Mouse (Mus musculus) cerebellum, adult 11 months (tissue): ENCODE data around the gene Arhgef2.
"Not testable (repeated sequence)": the region's sequence is repeated elsewhere in the genome, so short reads cannot be mapped to it uniquely, and the experiment has no call there.

Experiments used
- DNase-seq: peaks from one replicate; pipeline ENCODE4 v3.0.0; 2022

Gene Arhgef2

DNA sequence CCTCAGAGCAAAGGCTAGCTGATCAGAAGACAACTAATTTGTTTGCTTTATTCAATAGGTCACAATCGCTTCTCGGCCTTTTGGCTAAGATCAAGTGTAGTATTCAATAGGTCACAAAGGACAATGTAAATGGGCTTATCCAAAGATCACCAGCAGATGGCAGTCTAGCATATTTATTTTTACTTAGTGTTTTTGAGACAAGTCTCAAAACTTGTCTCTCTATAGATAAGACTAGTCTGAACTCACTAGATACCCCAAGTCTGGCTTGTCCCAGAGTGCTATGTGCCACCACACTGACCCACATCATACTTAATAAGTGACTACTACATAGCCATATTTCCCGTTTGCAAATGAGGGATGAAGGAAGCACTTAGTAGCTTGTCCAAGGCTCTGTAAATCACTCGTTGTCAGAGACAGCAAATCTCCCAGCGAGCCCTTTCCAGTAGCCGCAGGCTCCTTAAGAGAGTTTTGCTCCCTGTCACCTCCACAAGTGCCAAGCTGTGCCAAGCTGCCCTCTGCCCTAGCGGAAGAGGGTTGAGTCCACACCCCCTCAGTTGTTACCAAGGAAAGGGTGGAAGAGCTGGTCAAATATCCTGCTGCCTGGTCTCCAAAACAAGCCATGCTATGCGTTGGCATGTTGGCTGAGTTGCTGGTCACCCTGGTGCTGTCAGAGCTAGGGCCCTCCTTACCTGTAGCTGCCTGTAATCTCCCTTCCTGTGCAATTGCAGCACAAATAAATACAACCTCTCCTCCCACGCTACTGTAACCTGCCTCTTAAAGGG lies 13.6 kb upstream of the Arhgef2 start:
- DNase-seq = no peak

DNA sequence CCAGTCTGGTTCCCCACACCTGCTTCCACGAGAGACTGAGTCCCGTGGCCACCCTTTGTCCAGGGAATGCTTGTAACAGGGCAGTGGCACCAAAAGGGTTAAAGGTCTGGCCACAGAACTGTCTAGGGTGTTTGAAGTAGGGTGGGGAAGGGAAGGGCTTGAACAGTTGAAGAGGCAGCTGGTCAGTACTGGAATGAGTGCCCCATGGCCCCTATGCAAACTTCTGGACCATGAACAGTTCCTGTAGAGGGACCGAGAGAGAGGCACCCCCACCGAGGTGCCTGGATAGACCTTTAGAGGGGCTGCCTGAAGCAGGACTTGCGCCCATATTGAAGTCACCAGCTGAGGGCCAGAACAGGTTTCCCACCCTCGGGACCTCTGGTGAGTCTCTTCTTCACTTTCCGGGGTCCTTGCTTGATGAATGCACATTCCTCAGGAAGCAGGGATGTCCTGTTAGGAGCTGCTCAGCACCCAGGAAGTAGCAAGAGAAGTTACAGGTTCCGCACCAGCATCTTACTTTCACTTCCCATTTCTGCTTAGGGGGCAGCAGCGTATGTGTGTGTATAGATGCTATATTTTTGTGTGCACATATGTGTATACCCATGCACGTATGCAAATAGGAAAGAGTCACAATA lies 12.7 kb upstream of the Arhgef2 start:
- DNase-seq = no peak

DNA sequence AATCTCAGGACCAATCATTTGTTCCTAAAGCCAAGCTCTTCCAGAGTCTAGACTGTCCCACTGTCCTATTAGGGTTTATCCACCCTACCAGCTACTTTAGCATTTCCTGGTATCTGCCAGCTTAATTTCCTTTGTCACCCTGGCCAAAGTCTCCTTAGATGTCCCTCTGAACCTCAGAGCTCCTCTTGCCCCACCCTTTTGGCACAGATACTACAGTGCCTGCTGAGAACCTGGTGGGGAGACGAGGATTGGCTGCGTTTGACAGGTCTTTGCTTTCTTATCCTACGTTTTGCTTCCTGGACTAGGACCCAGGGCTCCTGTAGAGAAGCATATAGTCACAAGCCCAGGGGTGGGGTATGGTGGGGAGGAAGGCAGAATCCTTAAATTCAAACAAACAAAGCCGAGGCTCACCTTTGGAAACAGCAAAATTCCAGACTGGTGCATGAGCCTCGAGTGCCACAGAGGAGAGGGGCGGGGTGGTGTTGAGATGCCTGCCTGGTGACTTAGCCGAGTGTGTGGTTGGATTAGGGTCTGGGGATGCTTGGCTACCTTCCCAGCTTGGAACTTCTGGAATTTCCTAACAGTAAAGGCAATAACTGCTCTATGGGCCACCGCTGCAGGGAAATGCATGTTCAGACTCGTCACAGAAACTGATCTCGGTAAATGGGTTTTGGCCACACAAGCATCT lies 11.7 kb upstream of the Arhgef2 start:
- no peak for DNase-seq

DNA sequence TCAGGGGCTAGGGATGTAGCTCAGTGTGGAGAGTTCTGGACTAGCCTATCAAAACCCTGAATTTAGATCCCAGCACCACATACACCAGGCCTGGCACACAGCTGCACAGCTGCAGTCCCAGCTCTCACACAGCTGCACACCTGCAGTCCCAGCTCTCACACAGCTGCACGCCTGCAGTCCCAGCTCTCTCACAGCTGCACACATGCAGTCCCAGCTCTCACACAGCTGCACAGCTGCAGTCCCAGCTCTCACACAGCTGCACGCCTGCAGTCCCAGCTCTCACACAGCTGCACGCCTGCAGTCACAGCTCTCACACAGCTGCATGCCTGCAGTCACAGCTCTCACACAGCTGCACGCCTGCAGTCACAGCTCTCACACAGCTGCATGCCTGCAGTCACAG lies 9.2 kb upstream of the Arhgef2 start:
- DNase-seq = not testable (repeated sequence)

DNA sequence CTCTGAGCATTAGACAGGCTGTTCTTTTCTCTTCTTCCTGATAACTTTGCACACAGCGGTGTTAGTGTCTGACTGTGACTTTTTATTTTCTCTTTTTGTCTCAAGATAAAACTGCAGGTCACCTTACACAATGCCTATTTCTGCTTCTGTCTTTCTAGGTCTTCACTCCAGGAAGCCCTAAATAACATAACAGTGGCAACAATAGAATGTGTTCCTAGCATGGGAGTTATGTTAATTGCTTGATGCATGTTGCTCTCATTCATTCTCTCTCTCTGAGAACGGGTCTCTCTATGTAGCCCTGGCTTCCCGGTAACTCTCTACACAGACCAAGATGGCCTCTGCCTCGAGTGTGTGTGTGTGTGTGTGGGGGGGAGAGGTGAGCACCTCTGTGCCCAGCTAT lies 3.3 kb upstream of the Arhgef2 start:
- no peak for DNase-seq

DNA sequence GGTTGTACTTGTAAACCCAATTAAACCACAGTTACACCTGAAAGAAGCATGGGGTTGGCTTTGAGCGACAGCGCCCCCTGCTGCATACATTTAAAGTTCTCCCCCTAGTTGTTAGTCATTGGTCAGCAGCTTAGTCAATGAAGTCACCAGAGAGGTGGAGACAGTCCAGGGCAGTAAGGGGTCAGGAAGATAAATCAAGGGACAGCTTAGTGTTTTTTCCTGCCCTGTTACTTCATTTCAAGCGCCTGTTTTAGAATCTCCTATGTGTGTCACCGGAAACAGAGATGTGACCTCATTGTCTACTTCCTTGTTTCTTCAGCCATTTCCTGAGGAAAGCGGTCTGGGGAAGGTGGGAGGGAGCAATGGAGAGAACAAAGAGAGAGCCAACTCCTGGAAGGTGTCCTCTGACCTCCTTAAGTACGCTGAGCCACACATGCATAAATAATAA lies 2.0 kb upstream of the Arhgef2 start:
- peak; percentile 46 for DNase-seq

DNA sequence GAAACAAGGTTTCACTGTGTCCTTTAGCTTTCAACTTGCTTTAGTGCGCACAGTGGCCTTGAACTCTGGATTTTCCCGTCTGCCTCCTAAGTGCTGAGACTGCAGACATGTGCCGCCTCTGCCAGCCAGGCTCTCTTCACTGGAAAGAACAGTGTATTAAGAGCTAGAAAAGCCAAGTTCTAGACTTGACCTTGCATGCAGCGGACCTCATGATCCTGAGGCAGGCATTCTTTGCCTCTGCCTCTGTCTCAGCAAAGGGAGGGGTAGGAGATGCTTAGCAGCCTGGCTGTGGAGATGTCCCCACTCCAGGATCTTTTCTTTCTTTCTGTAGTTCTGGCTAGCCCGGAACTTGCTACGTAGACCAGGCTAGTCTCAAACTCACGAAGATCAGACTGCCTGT lies 903 bp upstream of the Arhgef2 start:
- no peak for DNase-seq

DNA sequence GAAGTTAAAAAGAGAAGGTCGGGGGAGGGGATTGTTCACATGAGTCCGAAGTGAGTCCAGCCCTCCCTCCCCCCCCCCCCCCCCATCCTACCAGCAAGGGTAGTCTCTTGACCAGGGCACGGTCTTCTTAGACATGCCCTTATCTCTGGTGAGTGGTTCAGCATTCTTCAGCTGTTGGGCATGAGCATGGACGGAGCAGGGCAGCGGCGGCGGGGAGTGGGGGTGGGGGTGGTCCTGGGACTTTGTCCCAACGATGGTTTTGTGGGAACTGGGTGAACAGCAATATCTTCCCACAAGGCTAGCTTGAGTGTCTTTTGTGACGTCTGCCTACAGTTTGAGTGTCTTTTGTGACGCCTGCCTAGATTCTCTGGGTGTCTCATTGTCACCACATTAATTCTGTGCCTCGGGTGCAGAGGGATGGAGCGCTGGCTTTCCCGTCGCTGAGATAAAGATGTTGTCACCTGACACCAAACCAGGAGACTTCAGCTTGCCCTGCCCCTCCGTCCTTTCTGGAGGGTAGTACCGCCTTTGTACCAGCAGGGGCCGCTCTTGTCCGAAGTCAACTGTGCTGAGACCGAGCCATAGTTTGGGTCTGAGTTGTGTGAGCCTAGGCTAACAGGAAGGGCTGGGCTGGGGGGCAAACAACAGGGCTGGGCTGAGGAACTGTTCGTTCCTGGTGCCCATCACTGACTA lies 1.4 kb downstream of the Arhgef2 start:
- peak; percentile 90 for DNase-seq

DNA sequence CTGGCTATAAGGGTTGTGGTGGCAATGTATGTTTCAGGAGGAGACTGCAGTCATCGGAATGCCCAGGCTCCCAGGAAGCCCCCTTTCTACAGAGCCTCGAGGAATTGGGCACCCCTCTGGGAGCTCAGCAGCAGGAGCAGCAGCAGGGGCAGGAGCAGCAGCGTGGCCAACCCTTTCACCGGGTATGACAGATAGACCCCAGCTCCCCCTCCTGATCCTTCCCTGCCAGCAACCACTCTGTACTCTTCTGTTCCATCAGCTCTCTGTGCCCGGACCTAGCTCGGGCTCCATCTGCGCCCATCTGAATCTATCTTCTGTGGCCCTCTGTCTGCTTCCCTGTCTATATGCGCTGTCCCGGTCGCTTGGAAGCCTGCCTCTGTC lies 2.0 kb downstream of the Arhgef2 start:
- no peak for DNase-seq

DNA sequence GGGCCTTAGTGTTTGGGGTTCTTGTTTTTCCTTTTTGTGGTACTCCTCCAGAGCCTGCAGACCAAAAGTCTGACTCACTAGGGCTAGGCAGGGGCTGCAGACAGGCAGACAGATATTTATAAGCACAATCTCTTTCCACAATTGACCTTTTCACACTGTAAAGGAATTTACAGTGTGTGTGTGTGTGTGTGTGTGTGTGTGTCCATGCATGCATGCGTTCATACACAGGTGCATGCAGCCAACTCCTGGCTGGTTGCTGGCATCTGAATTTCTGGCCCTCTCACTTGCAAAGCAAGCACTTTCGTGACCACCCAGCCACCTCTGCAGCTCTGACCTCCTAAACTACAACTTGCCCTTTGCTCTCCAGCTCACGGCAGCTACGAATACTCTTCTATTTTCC lies 3.3 kb downstream of the Arhgef2 start:
- no peak for DNase-seq

DNA sequence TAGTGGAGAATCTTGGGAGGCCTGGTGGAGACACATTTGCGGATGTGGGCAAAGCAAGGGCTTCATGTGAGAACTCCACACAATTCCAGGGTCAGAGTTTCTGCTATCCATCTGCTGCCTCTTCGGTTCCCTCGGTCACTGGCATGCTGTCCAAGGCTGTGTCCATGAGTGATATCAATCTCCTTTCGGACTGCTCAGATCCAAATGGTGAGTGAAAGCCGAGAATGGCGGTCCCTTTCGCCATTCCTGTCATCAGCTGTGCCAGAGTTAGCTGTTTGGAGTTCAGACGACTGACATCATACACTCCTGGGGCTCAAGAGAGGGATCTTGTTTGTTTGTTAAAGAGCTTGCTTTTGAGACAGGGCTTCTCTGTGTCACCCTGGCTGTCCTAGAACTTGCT lies 8.7 kb downstream of the Arhgef2 start:
- no peak for DNase-seq

DNA sequence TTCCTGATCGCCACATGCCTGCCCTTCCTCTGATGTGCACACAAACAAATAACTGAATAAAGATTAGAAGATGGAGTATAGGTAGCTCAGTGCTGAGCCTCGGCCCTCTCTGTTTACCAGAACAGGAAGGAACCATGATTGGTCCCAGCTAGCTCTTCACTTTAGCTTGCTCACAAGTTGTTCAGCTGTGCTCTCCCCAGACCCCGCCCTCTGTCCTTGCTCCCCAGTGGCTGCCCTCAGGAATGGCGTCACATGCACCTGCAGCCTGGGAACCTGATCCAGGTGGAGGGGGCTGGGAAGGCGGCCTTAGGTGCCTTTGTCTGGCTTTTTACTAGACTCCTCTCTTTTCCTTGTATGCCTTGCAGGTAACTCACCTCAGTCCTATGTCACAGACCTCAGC lies 9.4 kb downstream of the Arhgef2 start:
- no peak for DNase-seq

DNA sequence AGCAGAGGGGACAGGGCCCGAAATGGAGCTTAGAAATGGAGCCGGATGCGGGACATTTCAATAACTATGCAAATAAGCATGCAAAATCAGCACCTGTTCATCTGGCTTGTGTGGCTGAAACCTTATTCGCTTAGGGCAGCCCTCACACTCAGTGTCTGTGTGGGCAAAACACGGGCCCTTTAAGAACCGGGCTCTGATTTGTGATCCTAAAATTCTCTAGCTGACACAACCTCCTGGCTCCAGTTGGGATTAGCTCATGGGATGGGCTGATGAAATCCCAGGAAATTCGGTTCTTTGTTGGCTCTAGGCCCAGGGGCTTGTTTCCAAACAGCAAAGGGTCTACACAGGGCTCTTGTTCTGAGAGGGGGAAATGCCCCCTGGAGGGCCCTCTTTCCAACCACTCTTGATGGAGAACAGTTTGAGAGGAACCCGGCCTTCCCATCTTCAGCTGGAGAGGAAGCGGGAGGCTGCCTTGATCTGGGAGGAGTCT lies 10.2 kb downstream of the Arhgef2 start:
- peak; percentile 66 for DNase-seq

DNA sequence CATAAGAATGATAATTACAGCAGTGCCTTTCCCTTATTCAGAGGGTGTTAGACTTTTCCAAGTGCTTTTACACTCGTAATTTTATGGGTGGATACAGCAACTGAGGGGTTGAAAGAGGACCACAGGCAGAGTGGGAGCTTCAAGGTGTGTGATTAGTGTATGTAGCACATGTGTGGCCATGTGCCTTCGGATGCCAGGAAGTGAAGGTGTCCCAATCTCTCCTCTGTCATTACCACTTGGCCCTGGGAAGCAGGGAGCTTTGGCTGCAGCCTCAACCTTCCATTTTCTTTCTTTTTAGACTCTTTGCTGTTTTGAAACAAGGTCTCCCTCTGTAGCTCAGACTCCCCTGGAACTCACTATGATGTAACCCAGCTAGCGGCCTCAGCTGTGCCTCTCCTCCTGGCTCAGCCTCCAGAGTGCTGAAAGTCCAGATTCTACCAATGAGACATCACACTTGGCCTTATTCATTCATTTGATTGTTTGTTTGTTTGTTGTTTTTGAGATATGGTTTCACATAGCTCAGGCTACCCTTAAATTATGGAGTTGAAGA lies 11.3 kb downstream of the Arhgef2 start:
- DNase-seq = no peak

DNA sequence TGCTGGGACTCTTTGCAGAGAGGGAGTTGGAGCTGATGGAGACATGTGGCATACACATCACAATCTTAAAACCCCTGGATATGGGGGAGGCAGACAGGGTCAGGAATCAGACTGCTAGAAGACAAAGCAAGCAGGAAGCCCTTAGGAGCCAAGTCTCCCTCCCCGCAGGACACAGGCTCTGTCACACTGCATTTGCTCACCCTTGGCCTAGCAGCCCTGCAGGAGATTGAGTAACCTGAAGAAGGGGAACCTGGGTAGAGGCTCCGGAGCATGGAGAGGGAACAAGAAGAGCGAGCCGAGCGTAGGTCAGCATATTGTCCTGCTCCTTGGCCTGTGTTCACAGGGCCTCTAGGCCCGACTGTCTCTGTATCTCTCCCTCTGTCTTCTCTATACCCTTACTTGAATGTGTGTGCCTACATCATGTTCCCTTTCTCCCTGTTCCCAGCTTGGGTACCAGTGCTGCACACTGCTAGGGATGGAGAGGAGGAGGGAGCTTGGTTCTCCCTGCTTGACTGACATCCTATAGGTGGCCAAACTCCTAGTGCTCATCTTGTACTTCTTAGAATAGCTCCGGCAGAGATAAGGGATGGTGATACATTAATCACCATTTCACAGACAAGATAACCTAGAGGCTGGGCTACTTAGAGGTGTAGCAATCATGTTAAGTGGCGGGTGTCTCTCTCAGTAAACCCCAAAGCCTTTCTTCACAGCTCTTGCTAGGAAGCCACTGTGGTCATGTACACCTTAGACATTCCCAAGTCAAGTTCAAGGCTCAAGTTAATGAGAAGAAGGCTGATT lies 12.5 kb downstream of the Arhgef2 start:
- no peak for DNase-seq

DNA sequence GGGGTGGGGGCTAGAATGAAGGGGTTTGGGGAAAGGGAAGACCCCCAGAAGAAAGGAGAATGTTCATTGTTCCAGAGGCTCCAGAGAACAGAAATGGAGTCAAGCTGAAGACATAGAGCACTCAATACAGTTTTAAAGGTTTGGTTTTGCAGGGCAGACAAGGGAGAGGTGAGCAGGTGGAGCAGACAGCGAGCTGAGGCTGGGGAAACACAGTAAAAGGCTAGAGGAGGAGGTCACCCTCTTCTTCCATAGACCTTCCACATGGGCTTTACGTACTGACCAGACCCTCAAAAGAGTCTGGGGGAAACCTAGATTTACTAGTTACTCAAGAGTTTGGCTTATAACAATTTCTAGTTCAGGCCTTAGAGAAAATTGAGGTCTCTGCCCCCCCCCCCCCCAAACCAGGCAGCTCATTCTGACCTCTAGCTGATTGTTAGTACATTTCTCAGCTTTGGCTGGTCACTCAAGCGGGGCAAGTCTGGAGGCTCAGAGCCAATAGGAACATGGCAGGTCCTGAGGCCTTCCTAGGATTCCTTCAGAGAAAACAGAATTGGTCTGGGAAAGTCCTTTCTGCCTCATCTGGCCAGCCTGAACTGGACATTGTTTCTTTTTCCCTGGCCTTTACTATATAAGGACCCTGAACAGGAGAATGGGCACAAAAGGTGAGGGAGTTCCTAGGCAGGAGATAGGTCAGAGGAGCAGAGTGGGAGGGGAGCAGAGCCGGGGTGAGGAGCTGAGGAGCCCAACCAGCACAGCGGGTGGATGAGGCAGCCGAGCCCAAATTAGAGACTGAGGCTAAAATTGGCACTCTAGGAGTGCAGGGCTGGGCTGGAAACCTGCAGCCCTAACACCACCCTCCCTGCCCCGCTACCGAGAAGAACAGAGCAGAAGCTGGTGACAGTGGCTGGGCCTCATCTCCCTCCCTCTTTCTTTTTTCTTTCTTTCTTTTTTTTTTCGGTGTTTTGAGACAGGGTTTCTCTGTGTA lies 13.6 kb downstream of the Arhgef2 start:
- DNase-seq = no peak

DNA sequence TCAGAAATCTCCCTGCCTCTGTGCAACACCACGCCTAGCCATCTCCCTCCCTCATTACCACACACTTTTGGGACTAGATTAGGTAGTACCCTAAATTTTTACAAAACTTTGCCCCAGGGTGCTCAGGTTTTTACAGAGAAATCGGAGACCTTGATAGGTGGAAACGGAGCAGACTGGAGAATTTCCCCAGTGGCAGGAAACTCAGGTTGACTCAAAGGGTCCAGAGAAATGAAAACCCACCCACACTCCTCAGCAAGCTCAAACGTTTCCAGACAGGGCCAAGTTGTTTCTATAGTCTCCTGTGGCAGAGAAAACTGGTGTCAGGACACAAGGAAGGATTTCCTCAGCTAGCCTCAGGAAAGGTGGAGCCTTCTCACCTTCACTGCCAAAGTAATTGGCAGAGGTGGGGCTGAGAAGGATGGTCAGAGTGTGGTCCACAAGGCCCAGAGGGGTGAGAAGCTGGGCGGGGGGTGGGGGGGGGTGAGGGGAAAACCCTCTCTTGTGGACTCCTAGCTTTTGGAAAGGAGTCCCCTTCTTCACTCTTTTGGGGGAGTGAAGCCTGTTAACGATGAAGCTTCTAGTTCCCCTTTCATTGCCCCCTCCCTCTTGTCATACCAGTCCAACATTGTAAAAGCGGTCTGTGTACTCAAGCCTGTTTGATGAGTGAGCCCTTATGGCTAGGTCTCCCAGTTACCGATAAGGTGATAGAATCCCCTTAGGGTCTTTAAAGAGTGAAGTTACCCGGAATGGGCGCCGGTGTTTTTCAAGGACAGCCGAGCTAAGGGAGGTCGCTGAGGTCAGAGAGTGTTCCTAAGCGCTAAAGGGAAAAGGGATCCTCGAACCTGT lies 14.6 kb downstream of the Arhgef2 start:
- DNase-seq = no peak

DNA sequence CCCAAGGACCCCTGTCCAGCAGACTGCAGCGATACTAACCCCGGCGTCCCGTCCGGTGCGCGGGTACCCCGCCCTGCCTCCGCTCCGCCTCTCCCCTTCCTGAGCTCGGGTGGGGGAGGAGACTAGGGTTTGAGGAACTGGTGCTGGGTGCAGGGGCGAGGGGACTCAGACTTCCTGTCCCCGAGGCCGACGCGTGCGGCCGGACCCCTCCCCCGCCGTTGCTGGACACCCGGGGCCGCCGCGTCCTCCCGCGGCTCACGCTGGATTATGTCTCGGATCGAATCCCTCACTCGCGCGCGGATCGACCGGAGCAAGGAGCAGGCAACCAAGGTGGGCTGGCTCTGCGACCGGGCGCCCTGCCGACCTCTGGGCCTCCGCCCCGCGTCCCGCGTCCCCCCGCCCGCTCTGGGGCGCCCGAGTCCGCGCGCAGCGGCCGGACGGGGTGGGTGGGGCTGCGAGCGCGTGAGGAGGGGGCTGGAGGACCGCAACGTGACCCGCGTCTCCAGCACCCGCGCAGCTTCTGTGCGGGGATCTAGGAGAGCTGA lies 15.3 kb downstream of the Arhgef2 start:
- peak; percentile 63 for DNase-seq

DNA sequence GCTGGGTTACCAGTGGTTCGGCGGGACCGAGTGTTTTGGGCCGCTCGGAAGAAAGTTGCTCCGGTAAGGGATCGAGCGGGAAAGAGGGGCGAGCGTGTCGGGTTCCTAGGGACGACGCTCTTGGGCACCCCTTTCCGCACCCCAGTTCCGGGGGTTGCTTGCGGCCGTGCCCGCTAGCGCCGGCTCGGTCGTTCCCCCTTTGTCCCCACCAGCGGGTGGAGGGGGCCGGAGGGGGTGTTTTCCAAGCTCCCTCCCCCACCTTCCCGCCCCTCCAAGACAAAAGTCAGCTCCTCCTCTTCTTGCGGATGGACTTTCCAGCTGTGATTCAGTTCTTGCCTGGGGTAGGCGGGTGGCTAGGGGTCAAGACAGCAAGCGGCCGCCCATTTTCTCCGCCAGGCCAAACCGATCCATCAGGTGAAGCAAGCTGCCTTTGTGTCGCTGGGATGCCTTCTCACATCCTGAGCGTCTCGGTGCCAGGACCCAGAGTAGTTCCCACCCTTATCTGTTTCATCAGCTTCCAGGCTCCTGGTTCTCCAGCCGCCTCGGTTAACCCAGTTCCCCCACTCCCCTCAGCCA lies 15.9 kb downstream of the Arhgef2 start:
- no peak for DNase-seq
